Mouse (Mus musculus): ENCODE data around the gene Bik.

Gene Bik

DNA sequence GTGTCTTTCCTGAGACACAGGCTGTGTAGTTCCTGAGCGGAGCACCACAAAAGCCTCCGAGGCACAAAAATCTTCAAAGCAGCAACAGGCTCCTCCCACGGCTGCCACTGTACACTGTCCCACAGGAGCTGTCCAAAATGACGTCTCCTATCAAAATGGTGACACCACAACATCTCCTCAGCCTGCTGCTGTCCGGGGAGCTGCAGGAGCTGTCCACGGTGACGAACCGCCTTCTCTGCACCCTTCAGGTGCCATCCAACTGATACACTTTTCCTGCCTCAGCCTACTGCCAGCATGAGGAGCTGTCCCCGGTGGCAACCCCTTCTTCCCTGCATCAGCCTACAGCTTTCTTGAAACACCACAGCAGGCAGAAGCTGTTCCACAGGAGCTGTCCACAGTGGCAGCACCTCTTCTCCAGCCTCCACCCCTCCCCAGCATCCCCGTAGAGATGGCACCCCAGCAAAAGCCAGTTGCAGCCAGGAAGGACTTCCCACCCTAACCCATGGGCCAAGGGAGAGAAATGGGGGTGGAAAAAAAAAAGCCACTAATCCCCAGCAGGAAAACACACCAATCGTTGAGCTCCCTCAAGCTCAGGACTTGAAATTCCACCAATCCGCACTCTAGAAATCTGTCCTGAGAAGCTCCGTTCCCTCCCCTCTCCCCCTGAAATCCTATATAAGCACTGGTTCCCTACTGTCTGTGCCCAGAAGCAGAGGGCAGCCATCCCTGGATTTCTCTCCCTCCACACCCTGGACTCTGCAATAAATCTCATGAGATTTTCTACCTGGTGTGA is 14.0 kb upstream of the Bik start:
- no peak for DNase-seq (ENCODE audit: low read depth, low spot score)

DNA sequence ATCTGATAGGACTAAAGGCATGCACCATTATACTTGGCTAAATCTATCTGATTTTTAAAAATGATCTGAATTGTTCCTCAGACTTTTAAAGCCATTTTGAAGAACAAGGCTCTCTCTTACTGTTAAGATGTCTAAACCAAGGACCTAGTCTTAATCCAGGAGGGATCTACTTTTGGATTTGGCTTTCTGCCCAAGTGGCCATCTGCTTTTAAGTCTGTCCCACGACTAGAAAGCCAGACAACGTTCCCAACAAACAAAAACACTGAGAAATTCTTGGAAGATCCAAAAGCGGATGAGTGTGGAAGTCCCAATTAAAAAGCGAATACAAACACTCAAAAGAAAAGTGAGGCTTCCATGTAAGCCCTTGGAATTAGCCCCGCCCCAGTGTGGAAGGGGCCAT is 11.6 kb upstream of the Bik start:
- no peak for DNase-seq (ENCODE audit: low read depth, low spot score)

GRCm38 (mm10) chr15:83518215-83519048 is 8.2 kb upstream of the Bik start:
- peak; percentile 85 for DNase-seq (ENCODE audit: low read depth, low spot score)

GRCm38 (mm10) chr15:83520861-83521382 is 5.7 kb upstream of the Bik start:
- DNase-seq (ENCODE audit: low read depth, low spot score): no peak

- no peak for DNase-seq (ENCODE audit: low read depth, low spot score)
These were observed 3.5 kb upstream of the Bik start for GRCm38 (mm10) chr15:83523196-83523595.

GRCm38 (mm10) chr15:83523638-83524332 is 2.9 kb upstream of the Bik start:
- no peak for DNase-seq (ENCODE audit: low read depth, low spot score)

DNA sequence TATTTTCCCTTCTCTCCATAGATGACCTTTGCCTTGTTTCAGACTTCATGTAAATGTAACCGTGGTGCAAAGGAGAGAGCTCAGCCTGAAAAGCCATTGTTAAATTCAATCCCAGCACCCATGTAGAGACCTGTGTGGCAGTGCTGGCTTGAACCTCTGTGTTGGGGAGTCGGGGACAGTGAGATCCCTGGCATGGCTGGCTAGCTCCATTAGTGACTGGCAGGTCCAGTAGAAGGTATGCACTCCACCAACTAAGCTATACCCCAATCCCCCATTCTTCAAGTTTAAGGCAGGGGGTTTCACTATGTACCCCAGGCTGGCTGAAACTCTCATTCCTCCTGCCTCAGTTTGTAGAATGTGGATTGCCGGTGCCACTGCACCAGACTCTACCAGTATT is 2.3 kb upstream of the Bik start:
- DNase-seq (ENCODE audit: low read depth, low spot score): no peak

DNA sequence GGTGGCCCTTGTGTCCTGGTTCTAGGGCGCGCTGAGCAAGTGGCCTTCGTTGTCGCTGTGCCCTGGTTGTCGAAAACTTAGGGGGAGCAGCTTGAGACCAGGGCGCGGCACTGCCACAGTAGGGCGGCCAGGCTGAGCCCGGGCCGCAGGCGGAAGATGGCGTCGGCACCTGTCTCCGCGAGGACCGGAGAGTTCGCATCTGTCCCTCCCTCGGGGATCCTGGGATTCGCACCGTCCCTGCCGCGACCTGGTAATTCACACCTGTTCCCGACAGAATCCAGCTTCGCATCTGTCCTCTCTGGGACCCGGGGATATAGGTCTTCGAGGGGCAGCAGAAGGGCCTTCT is 403 bp downstream of the Bik start:
- no peak for DNase-seq (ENCODE audit: low read depth, low spot score)

DNA sequence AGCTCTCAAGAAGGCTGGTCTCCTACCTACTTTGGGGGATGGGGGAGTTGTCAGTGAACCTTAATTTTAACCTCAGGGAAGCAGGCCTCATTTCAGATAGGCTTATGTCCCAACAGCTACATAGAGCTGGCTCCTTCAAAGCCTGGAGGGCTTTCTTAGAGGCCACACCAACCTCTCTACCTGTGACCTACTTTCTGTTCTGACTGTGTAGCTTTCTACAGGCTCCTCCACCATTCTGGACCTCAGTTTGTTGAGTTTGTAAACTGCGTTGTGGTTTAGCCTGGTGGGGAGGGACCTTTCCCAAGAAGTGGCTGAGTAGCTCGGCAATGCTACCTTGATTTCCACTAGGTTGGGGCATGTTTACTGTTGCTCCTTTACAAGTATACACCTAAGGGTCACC is 1.1 kb downstream of the Bik start:
- DNase-seq (ENCODE audit: low read depth, low spot score): no peak

DNA sequence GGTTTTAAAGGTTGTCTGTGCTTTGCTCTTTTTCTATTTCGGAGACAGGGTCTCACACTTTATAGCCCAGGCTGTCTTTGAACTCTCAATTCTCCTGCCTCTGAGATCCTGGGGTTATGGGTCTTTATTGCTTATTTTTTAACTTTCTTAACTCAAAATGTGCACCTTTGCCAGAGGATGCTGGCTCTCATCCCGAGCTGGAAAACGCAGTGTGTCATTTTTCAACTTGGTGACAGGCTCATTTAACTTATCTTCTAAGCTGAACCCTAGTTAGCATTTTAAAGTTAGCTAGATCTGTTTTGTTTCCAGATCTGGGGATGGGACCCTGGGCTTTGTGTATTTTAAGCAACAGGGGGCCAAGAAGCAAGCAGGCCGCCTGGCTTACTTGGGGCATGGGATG is 2.2 kb downstream of the Bik start:
- DNase-seq (ENCODE audit: low read depth, low spot score): no peak

DNA sequence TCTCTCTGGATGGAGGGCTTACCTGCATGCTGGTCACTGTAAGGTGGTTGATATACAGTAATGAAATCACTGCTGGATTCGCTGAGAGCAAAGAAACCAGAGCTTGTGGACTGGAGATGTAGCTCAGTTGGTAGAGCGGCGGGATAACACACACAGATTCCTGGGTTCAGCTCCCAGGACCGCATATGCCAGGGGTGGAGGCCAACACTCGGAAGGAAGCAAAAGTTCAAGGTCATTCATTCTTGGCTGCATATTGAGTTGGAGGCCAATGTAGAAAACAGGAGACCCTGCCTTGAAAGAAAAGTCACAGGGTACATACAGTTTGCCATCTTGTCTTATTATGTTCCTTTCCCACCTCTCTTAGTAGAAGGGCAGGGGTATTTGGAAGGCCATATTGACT is 3.1 kb downstream of the Bik start:
- no peak for DNase-seq (ENCODE audit: low read depth, low spot score)

- DNase-seq (ENCODE audit: low read depth, low spot score): no peak
These were observed 3.6 kb downstream of the Bik start for GRCm38 (mm10) chr15:83530233-83530632.

DNA sequence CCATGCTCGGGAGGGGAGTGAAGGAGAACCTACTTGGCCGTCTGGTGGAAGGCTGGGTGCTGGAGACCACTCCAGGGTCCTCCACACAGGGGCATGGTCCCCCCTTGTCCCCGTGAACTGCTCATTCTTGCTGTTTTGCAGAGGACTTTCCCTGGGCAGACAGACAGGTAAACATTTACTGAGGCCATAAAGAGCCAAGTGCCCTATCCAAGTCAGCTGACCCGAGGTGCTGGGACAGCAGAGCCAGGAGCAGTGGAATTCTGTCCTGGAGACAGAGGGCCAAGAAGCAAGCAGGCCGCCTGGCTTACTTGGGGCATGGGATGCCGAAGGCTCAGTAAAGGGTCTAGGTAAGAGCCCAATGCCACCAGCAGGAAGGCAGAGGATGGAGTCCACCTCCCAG is 4.0 kb downstream of the Bik start:
- no peak for DNase-seq (ENCODE audit: low read depth, low spot score)

- no peak for DNase-seq (ENCODE audit: low read depth, low spot score)
These were observed 5.4 kb downstream of the Bik start for GRCm38 (mm10) chr15:83531961-83532469.

- no peak for DNase-seq (ENCODE audit: low read depth, low spot score)
These were observed 5.9 kb downstream of the Bik start for GRCm38 (mm10) chr15:83532606-83533005.

DNA sequence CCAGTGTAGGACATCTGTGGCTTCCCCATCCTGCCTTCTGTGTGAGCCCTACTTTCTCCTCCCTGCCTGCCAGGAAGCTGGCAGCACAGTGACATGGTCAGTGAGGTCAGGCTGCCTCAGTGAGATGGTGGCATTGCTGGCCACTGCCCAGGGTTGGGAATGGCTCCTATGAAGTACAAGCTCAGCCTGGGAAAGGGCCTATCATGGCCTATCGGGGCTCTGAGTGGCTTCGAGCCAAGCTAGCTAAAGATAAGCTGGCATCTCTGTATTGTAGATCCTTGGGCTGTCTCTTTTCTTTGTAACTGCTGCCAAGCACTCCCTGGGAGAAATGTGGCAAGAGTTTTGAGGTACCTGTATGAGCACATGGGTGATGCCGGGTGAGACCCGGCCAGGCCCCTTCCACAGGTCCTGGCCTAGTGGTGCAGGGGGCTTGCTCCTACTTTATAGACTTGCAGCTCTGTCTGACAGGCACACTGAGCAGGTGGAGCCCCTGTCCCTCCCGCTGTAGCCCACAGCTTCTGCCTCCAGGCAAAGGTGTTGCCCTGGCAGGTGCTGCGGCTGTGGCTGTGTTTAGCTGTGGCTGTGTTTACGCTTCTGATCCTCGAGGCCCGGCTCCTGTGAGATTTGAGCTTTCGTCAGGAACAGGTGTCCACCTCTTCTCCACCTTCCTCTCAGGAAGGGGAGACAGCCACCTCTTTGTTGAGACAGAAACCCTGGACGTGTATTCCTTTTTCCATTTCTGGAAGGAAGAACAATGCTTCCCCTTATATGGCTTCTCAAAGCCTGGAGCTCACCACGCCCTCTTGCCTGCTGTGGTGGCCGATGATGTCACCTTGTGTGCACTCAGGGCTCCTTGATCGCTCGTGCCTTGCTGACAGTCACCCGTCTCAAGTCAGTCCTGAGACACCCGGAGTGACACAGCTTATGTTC is 8.6 kb downstream of the Bik start:
- DNase-seq (ENCODE audit: low read depth, low spot score): no peak

DNA sequence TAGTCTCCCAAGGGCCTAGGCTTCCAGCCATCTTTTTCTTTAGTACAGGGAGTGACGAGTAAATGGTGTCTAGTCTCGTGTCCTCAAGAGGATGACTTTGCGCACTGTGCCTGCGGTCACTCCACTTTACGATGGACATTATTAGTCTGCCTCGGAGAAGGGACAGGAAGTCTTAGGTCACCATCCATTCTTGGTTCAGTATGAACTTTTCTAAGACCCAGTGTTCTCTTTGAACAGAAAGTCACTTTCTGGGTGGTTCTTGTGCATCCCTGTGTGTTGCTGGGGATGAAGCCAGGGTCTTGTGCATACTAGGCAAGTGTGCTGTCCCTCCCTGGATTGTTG is 9.2 kb downstream of the Bik start:
- DNase-seq (ENCODE audit: low read depth, low spot score): no peak

GRCm38 (mm10) chr15:83538855-83539254 is 12.2 kb downstream of the Bik start:
- DNase-seq (ENCODE audit: low read depth, low spot score): no peak

GRCm38 (mm10) chr15:83539905-83540304 is 13.2 kb downstream of the Bik start:
- no peak for DNase-seq (ENCODE audit: low read depth, low spot score)

- no peak for DNase-seq (ENCODE audit: low read depth, low spot score)
These were observed 15.1 kb downstream of the Bik start for GRCm38 (mm10) chr15:83541647-83542287.

GRCm38 (mm10) chr15:83546029-83546428 is 19.4 kb downstream of the Bik start:
- DNase-seq (ENCODE audit: low read depth, low spot score): no peak
